Mouse (Mus musculus) testis, postnatal 14 days (tissue): ENCODE data around the gene Psmd4.
A peak's percentile ranks its signal among the peaks of the same experiment; 100 is the strongest.
"Not testable (repeated sequence)": the region's sequence is repeated elsewhere in the genome, so short reads cannot be mapped to it uniquely, and the experiment has no call there.

ENCODE experiments used
- DNase-seq: peaks from one replicate; pipeline ENCODE4 v3.0.0; 2021; ENCODE audit warnings: low spot score

Gene Psmd4

DNA sequence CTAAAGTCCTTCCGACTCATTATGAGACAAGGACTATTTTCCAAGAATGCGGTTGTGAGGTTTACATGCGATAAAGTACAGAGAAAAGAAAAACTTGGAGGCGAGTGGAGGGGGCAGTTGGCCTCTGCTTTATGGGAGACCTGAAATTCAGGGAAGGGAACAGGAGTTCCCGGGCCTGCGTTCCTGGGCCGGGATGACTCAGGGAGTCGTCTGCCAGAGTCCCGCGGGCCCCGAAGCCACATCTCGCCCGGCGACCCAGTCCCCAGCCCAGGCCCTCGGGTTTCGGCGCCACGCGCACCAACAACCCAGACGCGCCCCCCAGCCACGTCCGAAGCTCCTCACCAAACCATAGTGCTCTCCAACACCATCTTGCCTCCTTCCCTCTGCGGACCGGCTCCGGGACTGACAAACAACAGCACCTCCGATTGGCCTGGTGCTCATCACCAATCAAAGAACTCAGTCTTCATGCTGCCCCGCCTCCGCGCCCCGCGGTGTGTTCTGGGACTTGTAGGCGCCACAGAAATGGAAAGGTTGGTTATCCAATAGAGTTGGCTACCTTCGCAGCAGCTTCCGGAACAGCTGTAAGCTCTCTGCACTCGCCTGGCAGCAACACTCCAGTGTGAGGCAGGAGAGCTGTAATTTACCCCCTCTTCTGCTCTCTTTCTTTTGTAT, at the start of gene Psmd4:
TSS of gene Psmd4 (minus strand) at position 449 of the 672 bp plus-strand sequence.
- DNase-seq = peak; percentile 96

DNA sequence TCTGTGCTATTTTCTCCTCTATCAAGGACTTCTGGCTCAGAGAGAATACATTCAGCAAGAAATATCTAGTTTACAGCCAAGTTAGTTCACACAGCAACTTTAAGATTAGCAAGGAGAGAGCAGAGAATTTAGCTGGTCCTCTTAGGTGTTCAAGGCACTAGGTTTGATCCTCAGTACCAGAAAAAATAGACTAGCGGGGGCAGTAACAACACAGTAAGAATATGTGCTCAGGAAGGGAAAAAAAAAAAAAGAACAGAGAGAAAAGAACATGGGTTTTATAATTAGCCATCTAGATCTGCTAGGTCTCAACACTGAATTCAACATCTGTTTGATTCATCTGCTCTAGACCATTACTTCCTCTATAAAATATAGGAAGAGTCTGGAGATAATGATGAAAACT, 45.7 kb upstream of the Psmd4 start:
- no peak for DNase-seq

DNA sequence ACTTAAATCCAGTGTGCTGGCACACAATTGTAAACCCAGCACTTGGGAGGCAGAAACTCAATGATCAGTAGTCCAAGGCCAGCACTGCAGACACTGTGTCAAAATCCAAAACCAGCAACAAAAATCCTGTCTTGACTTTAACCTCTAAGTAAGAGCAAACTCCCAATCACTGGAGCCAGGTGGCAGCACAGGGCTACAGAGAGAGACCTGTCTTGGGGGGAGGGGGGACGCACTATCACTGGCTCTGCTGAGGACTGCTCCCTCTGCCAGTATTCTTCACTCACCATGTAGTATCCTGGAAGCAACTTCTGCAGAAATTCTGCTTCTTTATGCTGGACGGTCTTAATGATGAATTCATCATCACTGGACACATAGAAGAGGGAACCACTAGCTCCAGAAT, 29.2 kb upstream of the Psmd4 start:
- no peak for DNase-seq

DNA sequence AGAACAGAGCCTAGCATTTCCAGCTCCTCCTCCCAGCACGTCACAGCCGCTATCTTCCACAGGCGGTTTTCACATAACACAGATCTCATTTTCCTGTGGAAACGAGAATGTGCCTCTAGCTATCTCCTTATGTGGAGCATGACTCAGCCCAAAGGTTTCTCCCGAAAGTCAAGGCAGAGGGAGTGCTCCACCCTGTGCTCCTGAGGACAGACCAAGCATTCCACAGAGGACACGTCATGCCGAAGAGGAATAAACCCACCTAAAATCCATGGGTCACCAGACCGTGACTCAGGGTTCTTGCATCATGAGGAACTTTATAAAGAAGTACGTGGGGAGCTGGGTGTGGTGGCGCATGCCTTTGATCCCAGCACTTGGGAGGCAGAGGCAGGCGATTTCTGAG, 24.2 kb upstream of the Psmd4 start:
- no peak for DNase-seq

DNA sequence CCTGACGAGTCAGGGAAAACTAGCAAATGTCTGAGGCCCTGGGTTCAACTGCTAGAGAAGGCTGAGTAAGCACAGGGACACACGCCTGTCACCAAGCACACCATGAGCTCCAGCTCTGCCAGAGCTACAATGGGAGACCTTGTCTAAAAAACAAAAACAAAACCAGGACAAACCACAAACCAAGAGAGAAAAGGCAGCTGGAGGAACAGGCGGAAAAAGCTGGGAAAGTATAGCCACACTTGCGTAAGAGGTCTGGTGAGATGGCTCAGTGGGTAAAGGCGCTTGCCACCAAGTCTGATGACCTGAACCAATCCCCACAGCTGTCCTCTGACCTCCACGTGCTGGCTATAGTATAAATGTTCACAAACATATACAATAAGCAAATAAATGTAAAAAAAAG, 23.7 kb upstream of the Psmd4 start:
- no peak for DNase-seq

DNA sequence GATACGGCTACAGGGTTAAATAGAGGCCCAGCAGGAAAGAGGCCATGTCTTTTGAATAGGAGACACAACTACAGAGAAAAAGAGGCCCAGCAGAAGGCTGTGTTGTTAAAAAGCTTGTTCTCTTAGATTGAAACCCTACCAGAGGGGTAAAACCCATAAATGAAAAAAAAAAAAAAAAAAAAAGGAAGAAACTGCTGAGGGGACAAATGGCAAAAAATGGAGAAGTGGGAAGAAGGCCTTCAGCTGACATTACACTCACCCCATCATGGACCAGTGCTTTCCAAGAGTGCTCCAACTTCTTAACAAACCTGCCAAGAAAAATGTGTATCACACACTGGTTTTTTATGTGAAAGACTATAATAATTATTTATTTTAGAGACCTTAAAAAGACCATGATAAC, 23.1 kb upstream of the Psmd4 start:
- DNase-seq = no peak

DNA sequence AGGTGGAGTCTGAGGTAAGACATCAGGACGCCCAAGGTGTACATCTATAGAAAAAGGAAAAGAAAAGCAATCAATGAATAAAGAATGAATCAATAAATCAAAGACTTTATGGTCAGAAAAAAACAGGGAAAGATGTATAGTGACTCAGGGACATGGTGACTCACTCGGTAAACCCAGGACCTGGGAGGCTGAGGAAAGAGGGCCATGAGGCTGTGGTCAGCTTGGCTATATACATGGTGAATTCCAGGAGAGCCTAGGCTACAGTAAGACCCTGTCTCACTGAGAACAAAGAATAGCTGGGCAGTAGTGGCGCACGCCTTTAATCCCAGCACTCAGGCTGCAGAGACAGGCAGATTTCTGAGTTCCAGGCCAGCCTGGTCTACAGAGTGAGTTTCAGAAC, 21.3 kb upstream of the Psmd4 start:
- DNase-seq = no peak

DNA sequence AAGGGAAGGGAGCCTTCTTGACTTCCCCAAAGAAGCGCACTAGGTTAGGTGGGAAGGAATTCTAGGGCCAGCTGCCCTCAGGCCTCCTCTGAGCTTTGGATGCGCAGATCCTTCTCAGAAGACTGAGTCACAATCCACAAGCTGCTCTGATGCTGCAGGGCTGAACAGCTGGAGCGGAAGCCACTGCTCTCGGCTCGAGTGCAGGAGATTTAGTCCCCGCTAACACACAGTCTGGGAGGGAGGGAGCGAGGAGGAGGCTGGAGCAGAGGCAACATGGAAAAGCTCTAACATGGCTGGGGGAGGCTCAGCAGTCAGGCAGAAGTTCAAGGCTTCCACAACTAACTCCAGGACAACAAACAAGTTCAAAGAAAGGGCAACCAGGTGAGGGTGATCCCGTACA, 15.7 kb upstream of the Psmd4 start:
- no peak for DNase-seq

DNA sequence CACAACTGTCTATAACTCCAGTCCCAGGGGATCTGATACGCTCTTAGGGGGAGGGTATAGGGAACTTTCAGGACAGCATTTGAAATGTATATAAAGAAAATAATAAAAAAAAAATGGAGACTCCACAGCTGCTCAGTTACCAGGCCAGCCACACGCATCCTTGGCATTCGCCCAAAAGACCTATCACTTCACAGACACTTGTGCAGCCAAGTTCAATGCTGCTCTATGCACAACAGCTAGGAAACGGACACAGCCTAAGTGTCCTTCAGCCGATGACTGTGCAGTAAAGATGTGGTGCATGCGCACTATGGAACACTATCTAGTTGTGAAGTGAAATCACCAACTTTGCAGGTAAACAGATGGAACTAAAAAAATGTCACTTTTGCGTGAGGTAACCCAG, 13.9 kb upstream of the Psmd4 start:
- DNase-seq = no peak

DNA sequence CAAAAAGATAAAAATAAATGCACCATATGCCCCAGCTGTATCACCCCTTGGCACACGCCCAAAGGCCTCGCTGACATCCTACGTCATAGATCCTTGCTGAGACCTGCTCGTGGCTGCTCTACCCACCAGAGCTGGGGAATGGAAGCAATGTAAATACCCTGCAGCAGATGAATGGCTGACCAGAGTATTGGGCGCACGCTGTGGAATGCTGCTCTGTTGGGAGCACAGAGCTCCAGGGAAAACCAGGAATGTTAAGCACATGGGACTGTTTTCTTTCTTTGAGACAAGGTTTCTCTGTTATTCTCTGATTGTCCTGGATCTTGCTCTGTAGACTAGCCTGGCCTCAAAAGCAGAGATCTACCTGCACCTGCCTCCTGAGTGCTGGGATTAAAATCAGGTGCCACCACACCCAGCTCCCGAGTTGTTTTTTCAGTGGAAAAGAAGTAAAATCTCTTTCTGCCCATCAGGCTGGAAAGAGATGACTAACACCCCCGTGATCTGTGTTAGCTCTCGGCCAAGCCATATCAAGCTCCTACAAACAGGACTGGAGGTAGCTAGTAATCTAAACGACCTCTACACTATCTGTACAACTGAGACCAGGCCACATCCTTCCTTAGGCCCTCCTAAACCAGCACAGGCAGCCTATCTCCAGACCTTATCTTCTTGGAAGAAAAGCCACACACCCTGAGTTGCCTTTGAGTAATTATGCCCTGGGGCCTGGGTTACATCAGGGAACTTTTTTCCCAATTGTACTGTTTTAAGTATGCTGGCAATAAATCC, 12.3 kb upstream of the Psmd4 start:
- DNase-seq = peak; percentile 80

DNA sequence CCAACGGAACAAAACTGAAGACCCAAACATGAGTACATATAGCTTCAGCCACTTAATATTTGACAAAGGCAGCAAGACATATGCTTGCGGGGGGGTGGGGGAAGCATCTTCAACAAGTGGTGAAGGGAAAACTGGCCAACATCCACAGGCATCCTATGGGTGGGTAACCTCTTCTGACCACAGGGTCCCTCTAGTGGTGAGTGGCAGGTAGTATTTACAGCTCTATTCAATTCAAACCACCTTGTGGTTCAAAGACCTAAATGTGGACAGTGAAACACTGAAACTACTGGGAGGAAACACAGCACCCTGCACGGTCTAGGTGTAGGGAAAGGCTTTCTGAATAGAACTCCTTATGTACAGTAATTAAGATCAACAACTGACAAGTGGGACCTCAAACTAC, 11.3 kb upstream of the Psmd4 start:
- peak; percentile 46 for DNase-seq

DNA sequence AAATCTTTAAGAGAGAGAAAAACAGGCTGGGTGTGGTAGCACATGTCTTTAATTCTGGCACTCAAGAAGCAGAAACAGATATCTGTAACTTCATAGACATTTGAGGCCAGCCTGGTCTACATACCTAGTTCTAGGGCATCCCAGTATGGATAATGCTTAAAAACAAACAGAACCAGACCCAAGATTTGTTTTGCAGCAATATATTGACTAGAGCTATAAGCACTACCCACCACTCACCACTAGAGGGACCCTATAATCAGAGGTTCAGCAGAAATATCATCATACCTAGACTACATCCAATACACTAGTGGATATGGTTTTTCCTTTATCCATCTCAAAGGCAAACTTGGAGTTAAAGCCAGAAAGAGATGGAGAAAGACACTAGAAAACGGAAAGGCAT, 10.5 kb upstream of the Psmd4 start:
- DNase-seq = no peak

DNA sequence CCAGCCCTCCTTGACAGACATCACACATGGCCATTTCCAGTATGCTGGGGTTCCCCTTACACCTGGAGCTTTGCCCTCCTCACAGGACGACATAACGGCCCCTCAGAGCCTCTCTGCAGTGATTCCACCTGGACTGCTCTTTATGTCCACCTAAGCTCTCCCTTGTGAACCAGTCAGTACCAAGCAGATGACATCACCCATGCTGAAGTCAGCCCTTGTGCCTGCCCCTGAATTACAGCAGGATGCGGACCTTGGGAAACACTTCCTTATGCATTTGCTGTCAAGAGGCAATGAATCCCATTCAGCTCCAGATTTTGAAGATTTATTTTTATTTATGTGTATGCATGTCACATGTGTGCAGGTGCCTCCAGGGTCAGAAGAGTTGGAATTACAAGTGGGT, 5.5 kb upstream of the Psmd4 start:
- DNase-seq = no peak

DNA sequence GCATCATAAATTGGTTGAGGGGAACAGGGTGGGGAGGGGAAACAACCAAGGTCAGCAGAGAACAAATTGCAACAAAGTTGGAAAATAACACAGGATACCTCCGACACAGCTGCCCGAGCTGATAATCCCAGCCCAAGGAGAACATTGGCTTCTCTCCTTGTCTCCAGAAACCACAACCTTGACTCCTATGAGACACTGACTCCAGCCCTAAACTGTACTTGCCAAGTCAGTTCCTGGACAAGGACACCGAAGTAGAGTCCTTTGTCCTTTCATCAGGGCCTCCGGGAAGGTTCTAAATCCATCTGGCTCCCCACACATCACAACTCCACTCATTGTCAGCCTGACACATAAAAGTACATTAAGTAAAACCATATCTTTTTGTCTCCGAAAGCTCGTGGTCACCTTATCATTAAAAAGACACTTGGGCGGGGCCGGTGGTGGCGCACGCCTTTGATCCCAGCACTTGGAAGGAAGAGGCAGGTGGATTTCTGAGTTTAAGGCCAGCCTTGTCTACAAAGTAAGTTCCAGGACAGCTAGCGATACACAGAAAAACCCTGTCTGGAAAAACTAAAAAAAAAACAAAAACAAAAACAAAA, 4.1 kb upstream of the Psmd4 start:
- DNase-seq = peak; percentile 84

DNA sequence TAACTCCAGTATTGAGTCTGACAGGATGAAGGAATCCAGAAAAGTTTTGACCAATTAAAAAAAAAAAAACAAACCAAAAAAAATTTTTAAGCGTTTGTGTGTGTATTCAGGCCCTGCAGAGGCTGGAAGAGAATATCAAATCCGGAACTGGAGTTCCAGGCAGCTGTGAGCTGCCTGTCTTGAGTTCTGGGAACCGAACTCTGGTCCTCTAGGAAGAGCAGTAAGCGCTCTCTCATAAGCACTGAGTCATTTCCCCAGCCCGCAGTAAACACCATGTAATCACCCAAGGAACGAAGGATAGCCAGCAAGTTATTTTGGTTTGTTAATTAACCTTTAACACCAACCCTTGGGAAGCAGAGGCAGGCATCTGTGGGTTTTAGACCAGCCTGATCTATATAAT, 837 bp upstream of the Psmd4 start:
- DNase-seq = no peak

DNA sequence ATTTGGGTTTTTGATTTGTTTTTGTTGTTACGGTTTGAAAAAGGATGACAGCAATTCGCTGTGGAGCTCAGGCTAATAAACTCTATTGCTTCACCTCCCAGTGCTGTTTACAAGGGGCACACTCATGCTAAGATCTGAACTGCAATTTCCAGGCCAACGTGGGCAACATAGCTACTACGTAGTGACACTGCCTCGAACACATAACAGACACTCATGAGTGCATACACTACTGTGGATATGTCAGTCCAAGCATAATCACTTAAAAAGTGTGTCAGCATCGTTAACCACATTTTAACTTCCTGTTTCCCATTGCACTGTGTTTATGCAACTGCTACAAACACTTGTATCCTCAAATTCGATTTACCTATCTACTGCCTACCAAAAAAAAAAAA, 420 bp upstream of the Psmd4 start:
- DNase-seq = no peak

DNA sequence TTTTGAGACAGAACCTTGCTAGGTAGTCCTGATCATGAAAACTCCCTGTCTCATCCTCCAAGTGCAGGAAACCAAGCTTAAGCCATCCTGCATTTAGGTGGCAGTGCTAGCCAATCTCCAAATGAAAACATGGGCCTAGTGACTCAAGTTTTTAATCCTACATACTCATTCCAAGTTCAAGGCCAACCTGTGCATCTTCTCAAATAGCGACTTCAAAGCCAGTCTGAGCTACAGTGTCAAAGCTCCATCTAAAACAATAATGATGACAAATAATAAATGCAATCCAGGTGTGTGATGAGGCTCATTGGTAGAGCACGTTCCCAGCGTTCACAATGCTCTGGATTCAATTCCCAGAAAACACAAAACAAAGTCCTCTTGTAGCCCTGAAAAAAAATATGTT, 789 bp downstream of the Psmd4 start:
- no peak for DNase-seq

DNA sequence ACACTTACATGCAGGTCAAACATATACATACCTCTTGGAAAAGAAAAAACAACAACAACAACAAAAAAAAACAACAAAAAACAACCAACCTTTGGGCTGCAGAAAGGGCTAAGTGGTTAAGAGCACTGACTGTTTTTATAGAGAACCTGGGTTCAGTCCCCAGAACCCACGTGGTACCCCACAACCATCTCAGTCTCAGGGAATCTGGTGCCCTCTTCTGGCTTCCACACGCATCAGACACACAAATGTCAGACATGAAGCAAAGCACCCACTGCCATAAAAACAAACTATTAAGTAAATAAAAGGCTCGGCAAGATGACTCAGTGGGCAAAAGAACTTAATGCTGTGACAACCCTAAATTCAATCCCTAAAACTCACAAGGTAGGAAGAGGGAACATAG, 12.5 kb downstream of the Psmd4 start:
- no peak for DNase-seq

DNA sequence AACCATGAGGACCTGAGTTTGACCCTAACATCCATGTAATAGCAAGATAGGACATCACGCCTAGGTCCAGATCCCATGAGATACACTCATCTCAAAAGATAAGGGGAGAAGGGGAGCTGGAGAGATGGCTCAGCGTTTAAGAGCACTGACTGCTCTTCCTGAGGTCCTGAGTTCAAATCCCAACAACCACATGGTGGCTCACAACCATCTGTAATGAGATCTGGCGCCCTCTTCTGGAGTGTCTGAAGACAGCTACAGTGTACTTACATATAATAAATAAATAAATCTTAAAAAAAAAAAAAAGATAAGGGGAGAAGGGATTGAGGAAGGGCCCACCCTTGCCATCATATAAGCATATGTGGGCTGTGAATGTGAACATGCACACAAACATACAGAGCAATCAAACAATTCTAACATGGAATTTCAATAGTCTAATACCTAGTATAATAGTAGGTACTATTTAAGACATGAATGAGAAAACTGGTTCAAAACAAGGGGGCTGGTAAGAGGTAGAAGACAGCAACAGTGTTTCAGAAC, 13.1 kb downstream of the Psmd4 start:
- not testable (repeated sequence) for DNase-seq

DNA sequence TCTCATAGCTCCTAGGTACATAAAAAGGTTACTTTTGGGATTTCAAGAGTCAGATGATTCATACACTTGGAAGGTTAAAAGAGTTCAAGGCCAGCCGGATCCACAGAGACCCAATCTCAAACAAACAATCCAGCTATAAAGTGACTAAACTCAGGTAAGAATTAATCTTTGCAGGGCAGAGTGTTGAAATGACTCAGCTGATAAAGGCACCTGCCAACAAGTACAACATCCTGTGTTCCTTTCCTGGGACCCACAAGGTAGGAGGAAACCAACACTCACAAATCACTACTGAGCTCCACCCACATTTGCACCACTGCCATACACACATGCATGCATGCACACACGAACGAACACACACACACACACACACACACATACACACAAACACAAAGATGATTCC, 13.8 kb downstream of the Psmd4 start:
- no peak for DNase-seq

DNA sequence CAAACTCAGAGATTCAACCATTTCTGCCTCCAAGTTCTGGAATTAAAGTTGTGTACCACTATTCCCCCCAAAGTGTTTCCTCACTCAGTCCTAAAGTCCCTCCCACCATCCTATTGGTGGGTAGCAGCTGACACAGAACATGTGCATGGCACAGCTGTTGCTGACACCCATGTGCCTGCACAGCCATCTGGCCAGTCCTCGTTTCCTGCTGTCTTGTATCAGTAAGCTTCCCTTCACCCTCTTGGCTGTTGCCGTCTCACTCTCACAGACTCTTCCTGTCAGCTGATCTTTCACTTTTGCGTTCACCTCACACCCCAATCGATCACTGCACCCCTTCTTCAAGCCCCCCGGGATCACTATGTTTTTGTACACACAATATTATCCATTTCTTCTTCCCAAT, 14.7 kb downstream of the Psmd4 start:
- DNase-seq = no peak

DNA sequence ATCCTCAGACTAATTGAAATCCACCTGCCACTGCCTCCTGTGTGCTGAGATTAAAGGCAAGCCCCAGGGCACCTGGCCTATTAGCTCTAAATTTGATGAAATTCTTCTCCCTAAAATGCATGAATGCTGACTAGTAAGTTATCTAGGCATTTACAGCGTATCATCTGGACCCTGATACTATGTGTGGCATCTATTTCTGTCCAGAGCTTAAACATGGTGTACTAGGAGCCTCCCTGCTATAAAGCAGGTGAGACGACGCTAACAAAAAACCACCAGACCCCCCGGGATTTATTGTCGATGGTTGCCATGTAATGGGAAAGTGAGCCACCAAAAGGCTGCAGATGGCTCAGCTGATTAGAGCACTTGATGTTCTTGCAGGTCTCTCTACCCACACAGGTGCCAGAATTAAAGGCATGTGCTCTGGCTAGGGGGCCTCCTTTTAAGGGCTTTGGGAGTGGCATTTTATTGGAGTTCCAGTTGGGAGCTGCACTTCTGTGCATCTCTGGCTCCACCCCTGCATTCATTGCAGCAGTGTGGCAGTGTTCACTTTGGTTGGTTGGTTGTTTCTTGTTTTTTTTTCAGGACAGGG, 15.3 kb downstream of the Psmd4 start:
- no peak for DNase-seq

DNA sequence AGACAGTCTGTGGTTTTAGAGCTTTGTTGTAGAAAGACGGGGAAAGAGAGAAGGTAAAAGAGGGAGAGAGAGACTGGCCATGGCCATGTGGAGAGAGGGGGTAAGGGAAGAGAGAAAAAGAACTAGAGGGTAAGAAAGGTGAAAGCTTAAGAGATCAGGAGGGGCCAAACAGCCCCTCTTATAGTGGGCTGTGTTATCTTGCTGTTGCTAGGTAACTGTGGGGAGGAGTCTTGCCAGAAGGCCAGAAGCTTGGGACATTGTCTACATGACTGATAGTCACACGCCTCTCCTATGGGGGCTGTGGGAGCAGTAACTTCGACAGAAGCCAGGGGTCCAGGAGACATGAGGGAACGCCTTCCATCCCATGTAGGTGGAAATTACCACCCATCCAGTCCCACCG, 17.2 kb downstream of the Psmd4 start:
- no peak for DNase-seq
